Mouse (Mus musculus): ENCODE measurements at regions not wholly inside any gene's neighbourhood (a gene's known extent, or its start where the extent isn't known, plus 50 kb on each side); places are given as distances from the start of the nearest gene placed in this dataset.

GRCm38 (mm10) chr4:10748816-10749215, 125.5 kb upstream of the 2610301B20Rik start:
- TF ChIP-seq EP300 (IDR thresholded peaks at IDR 0.05; ENCODE audit: low read depth) (no peak), CTCF (IDR thresholded peaks at IDR 0.05; ENCODE audit: low read depth) (no peak)
